Mouse (Mus musculus) layer of hippocampus, postnatal 25 days (tissue): ENCODE results near the gene Ccdc177. TPM values are rescaled to one million over a fixed set of nuclear protein-coding genes. Genes with fewer than 3 reads are reported as not detected.

Experiments used
- DNase-seq, 2 experiments: peaks; one replicate each; pipeline ENCODE4 v3.0.0; 2022; ENCODE audit warnings: mixed read lengths in 2 of 2, low spot score in 1 of 2; ENCODE audit errors: extremely low spot score in 1 of 2
- total RNA-seq, 2 experiments: library from RNA; stranded (reverse); gene quantifications; 2 replicates each; pipeline ENCODE4 v1.2.3; 2021

Ccdc177 gene
- total RNA-seq, 2 experiments from 2014 or later = 17.6 to 19.2 TPM

DNA sequence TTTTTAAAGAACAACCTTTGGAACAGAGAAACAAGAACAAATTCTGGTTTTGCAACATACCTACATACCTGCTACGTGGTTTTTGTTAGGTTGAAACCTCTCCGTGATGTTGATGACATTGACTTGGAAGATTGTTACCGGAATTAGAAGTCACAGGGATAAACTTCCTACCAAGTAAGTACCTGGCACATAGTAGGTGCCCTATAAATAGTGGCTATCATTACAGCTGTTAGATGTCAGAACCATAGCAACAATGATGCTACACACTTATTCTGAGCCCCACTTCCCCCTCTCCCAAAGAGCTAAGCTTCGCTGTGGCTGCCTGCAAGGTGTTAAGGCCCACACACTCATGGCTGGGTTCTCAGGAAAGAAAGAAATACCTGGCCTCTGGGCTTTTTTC lies 25.1 kb upstream of the Ccdc177 start:
- DNase-seq = no peak

GRCm38 (mm10) chr12:80785005-80785404 lies 24.5 kb upstream of the Ccdc177 start:
- no peak for DNase-seq

- DNase-seq = no peak
Measured at GRCm38 (mm10) chr12:80783889-80784288, 23.4 kb upstream of the Ccdc177 start.

DNA sequence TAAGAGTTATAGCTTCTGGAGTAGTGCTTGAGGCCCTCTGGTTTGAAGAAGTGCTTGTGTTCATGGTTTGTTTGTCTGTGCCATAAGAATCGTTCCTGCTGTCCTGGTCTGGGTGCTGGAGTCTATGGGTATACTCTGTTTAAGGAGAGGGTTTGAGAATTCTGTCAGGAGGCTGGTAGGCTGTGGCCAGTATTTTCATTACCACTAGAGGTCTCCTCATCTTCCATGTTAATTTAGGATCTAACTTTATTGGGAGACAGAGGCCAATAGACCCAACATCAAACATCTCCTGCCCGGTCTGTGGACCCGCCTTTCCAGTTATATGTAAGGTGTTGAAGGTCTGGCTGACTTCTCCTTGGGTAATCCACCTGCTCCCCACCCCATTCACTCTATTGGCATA lies 22.4 kb upstream of the Ccdc177 start:
- DNase-seq = no peak

GRCm38 (mm10) chr12:80782190-80782589 lies 21.7 kb upstream of the Ccdc177 start:
- DNase-seq = no peak

GRCm38 (mm10) chr12:80779760-80780159 lies 19.3 kb upstream of the Ccdc177 start:
- no peak for DNase-seq

DNA sequence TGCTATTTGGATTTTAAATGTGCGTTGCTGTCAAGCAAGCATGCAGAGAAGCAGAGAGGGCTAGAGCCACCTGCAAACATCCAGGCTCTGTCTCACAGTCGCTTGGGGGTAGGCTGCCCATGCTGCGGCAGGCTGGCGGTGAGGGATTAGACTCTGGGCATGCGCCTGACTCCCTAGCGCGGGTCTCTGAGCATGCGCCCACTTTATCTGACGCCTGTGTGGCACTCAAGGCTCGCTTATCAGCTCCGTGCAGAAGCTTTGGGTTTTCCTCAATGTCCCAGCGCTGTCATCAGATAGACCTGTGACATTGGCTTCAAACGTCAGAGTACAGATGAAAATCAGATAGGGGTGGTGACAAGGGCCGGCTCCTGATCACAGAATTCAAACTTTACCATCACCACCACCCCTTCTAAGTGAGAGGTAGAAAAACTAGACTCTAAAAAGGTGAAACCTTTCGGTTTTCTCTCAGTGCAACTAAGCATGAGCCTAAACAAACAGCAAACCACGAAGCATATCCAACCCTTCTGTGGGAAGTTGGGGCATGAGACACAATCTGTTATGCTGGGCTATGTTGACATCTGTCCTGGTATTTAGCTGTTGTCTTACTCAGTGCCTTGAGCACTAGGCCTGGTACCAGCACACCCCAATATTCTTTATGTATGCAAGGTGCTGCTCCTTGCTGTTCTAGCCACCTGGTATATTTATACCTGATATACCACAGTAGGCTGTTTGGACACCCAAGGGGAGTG lies 17.9 kb upstream of the Ccdc177 start:
- DNase-seq = no peak

- no peak for DNase-seq
Measured at GRCm38 (mm10) chr12:80776046-80776634, 15.7 kb upstream of the Ccdc177 start.

- DNase-seq = no peak
Measured at GRCm38 (mm10) chr12:80774786-80775185, 14.3 kb upstream of the Ccdc177 start.

DNA sequence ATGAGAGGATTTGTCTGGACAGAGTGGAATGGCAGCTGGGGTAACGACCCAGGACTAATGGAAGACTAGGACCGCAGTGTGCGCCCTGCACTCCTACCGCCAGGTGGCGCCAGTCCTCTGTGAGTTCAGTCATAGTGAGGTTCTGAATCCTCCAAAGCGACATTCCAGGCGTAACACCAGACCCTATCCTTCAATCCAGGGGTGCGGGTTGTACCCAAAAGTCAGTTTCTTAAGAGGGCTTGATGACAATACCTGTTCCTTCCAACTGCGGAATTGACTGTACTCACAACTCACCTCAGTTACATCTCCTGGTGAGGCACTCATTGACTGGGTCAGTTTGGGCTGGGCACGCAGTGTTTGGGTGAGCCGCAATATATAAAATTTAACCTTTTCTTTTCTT lies 9.2 kb upstream of the Ccdc177 start:
- peak; percentile 69 to 83 for DNase-seq

- no peak for DNase-seq
Measured at GRCm38 (mm10) chr12:80764116-80764515, 3.6 kb upstream of the Ccdc177 start.

DNA sequence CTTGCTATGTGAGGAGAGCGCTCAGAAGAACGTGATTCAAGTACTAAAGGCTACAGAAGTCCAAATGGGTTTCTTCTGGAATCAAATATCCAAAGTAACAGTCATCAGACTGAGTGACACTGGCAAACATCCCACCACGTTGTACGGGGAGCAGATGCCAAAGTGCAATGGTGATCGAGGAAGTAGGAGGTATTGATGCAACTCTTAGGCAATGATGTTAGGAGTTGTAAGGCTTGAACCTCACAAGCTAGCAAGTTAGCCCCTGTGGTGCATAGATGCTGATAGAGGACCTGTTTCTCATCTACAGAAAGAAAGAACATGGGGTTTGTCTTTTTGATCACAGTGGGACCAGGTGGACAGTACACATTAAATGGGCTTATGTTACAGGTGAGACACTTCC lies 2.5 kb upstream of the Ccdc177 start:
- DNase-seq = no peak

DNA sequence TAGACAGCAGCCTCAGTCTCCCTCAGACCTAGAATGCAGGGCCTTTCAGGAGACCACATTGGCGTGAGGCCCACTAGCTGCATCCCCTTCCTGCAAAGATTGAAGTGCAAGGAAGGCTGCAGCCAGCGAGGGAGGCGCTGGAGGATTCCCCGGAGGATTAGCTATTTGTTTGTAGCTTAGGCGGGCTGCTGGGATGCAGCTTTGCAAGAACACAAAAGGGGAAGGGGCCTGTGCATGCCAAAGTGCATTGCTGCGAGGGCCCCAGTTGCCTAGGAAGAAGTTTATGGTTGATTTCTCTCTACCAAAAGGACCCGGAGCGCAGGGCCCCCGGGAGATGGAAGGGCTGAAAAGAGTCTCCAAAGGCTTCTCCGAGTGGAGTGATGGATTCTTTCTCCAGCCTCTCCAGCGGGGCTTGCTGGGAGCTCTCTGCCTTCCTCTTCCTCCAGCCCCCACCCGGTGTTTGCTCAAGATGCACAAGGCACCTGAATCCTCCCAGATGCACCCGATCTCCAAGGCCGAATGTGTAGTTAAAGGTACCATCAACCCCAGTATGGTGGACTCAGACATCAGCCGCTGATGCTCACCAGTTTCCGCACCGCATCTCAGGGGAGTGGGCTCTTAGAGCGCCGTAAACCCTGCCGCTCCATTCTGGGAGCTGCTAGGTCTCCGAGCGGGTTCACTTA lies 633 bp downstream of the Ccdc177 start:
- peak; percentile 33 to 49 for DNase-seq

DNA sequence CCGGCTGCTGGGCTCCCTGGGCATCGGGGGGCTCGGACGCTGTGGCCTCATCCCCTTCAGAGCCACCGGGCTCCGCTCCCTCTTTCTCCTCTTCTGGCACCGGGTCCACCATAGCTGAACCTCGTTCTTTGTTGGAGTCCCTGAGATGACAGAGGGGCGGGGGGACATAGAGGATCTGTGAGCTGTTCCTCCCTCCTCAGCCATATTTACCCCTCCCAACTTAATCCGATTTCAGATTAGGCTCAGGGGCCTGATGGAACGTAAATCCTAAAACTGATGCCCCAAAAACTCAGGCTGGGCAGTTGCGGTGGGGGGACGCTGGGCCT lies 1.1 kb downstream of the Ccdc177 start:
- no peak for DNase-seq

DNA sequence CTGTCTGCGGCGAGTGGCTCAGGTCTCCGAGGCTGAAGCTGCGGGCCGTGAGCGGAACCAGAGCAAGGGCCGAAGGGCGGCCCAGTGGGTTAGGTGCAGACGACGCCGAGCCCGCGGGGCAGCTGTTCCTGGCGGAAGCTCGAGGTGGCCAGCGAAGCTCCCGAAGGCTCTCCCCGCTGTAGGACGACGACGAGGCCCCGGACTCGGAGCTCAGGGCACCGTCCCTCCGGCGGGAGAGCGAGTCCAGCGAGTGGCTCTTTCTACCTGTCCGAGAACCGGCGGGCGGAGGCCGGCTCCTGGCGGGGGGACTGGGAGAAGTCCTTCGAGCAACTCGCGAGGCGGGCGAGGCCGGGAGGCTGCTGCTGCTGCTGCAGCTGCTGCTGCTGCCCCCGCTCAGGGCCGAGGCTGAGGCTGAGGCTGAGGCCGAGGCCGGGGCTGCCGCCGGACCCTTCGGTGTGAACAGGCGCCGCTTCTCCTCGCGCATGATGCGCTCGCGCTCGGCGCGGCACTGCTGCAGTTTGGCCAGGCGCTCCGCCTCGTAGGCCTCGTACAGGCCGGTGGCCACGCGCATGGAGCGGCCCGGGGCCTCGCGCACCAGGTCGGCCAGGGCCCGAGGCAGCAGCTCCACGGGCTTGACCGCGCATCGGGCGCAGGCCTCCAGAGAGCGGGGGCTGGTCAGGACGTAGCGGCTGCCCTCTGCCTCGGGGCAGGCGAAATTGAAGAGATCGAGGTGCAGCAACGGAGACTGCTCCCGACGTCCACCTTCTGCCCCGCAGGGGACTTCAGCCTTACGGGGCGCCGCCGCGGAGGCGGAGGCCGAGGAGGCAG lies 1.7 kb downstream of the Ccdc177 start:
- peak in 1 of 2 experiments; percentile 12 for DNase-seq

- DNase-seq = no peak
Measured at GRCm38 (mm10) chr12:80757751-80758558, 2.5 kb downstream of the Ccdc177 start.

GRCm38 (mm10) chr12:80751556-80751955 lies 8.9 kb downstream of the Ccdc177 start:
- DNase-seq = no peak

- DNase-seq = peak; percentile 22 to 29
Measured at GRCm38 (mm10) chr12:80746031-80746813, 14.3 kb downstream of the Ccdc177 start.

DNA sequence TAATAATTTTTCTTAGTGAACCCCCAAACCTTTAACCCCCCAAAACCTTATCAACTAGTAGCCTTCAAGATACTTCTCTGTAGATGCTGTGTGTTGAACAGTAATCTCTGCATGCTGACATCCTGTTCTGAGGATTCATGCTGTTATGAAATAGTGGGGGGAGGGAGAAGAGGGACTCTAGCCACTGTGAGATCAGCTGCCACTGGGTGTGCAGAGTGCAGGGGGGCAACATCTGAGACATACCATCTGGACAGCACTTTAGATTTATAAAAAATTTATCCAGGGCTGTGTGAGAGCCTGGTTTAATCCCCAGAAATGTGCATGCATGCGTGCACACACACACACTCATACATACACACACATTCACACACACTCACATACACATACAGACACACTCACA lies 15.9 kb downstream of the Ccdc177 start:
- no peak for DNase-seq
